Mouse (Mus musculus) duodenum, adult 2 months (tissue): ENCODE measurements around the gene Pitpnm1. TPM values are rescaled to one million over a fixed set of nuclear protein-coding genes. Genes with fewer than 3 reads are reported as not detected.

Source experiments
- polyA plus RNA-seq: library from polyadenylated mRNA; depleted of rRNA; stranded (reverse); fragments of >200 nt; gene quantifications from 2 replicates; pipeline ENCODE4 v1.2.3, GENCODE M21; 2012; ENCODE audit warnings: low replicate concordance; rRNA removed

Pitpnm1 gene
- 152 and 179 TPM in 2 replicates for polyA plus RNA-seq

DNA sequence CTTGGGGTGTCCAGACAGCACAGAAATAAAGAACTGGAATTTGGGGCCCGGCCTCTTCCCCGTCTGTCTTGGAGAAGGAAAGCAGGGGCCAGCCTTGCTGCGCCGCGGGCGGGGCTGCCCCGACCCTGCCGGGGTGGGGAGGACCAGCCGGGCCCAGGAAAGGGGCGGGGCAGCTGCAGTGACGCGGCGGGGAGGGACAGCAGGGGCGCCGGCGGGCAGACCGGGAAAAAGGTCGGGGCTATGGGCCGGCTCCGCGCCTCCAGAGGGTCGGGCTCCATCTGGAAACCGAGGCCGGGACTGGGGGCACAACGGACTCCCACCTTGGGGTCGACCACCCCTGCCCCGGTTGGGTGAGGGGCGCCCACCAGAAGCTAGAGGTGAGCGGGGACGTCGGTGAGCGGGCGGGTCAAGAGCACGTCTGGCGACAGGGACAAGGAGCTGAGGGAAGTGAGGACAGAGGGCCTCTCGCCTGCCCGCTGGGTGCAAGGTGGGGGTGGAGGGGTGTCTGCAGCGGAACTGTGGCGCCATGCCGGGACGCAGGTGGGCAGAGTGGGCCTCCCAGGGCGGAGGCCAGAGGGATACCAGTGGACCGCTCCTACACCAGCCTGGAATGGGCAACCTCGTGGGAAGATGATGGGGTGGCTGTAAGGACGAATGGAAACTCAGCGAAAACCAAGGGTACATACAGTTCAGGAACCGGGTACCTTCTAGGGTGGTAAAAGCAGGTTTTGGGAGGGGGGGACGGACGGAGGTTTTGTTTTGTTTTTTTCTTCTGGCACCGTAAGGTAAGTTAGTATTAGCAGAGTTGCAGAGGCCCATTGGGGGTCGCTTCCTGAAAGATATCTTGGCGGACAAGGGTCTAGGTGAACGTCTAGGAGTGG, at the start of gene Pitpnm1:
Gene Pitpnm1 (plus strand): TSS at position 162 of the 881 bp plus-strand sequence.

DNA sequence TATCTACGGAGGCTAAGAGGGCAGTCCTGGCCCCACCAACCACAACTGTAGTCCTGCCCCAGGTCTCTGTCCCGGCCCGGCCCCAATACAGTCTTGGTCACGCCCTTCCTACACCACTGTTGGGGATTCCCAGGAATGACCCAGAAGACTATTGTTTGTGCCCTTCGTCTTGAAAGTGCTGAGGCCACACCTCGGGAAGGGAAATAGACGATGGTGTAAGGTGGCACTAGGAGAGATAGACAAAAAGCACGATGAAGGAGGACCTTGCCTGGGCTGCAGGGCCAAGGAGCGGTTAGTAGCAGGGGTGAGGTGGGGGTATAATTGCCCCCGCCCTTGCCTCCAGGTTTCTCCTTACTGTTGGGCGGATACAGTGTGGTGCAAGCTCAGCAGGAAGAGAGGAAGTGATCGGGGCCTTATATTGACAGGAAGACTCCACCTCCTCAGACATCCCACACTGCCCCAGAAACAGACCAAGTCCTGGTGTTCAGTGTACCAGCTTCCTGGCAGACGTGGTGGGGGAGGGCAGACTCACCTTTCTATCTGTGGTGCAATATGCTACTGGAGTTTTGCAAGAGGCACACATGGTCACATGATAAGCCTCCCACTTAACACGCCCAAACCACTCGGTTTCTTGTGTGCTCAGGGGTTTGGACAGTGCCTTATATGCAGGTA, 40.6 kb upstream of the Pitpnm1 start, which contains the start of gene Gstp3:
Gene Gstp3 (minus strand): TSS at position 501 of the 672 bp plus-strand sequence.

DNA sequence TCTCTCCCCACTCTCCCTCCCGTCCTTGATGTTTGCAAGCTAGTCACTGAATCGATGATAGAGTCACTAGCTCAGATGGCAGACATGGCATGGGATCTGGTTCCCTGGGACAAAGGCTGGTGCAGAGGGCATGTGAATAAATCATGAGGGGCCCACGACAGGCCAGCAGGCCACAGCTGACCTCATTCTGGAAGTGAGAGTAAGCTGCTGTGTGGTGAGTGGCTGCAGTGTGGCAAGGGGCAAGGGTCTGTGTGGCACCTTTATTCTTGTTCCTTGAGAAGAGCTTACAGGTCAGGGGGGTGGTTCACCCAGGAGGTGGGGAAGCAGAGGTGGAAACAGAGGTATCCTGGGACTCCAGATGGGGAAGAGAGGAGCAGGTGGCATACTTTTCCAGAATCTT, 18.4 kb upstream of the Pitpnm1 start, which contains the start of gene Cabp2:
Gene Cabp2 (plus strand): TSS at position 185 of the 400 bp plus-strand sequence.

DNA sequence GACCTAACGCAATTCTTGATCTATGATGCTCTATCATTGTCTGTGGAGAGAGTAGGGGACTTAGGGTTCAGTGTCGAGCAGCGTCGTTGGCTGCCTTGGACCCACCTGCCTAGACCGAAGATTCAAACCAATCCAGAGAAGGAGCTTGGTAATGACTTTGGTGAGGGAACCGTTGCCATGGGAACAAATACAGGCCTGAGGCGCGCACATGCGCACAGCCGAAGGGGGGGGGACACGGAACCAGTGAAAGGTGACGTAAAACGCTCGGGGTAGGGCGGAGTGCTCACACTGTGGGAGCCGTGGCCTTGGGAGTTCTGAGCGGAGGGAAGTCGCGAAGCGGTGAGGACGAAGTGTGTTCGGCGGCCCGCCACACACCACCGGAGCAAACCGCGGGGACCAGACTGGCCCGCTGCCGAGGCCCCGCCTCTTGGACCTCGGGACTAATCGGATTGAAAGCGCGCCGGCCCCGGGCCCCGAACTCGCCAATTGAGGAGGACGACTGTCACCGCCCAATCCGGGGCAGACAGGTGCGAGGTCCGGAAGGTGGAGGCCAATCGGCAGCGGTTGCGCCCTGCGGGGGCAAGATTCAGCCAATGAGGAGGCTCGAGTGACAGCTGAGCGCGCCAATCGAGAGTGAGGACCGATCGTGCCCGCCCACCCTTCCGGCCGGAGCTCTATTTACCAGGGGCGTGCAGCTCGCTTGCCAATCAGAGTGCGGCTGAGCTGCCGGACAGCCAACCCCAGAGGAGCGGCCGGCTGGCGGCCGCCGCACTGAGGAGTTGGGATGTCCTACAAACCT, 3.0 kb upstream of the Pitpnm1 start, which contains the start of gene Cdk2ap2:
Gene Cdk2ap2 (plus strand): TSS at position 541 of the 799 bp plus-strand sequence.

DNA sequence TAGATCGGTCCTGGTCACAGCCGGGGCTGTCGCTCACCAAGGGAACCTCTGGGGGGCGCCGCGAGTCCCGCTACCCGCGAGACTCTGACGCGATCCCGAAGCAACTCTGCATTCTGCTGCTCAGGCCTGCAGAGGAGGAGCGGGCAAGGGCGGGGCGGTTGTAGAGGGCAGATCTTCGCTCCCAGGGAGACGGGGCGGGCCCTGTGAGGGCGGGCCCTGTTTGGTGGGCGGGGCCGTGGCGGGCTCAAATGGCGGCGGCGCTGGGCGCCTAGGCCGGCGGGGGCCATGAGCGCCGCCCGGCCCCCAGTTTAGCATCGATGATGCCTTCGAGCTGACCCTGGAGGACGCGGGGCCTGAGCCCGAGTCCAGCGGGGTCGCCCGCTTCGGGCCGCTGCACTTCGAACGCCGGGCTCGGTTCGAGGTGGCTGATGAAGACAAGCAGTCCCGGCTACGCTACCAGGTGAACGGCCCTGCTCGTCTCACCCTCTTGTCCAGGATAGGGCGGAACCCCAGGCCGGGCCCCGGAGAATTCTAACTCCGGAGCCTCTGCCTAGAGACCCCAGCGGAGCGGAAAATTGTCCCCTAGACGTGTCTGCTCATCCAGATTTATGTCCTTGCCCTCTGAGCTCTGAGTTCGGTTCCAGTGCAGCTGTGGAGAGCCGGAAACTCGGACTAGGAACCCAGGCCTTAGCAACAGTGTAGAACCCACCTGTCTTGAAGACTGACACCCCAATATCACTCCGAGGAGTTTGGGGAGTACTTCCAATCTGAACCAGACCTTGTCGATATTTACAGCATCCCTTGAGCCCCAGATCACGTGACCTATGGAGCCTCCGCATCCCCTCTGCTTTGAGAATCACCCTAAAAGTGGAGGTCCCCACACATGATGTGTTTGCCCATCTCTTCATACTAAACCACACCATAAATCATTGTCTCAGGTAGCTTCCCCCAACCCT, 26.2 kb downstream of the Pitpnm1 start, which contains the start of gene Aip:
Gene Aip (minus strand): TSS at position 118 of the 956 bp plus-strand sequence.

DNA sequence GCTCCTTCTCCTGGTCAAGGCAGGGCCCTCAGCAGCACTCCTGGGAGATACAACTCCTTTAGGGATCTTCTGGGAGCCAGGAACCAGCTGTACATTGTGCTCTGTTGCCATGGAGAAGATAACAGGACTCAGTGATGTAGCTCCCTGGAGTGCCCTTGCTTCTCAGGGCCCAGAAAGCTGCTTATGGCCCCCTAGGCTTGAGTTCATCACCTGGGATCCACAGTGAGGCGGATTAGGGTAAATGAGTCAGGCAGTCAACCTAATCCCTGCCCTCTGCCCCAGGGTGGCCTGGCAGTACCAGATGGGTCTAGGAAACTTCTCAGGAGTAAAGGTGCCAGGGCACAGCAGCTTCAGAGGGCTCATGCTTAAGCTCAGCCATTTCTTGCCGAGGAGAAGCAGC, 39.6 kb downstream of the Pitpnm1 start, which contains the start of gene Gpr152:
Gene Gpr152 (plus strand): TSS at position 342 of the 400 bp plus-strand sequence.

DNA sequence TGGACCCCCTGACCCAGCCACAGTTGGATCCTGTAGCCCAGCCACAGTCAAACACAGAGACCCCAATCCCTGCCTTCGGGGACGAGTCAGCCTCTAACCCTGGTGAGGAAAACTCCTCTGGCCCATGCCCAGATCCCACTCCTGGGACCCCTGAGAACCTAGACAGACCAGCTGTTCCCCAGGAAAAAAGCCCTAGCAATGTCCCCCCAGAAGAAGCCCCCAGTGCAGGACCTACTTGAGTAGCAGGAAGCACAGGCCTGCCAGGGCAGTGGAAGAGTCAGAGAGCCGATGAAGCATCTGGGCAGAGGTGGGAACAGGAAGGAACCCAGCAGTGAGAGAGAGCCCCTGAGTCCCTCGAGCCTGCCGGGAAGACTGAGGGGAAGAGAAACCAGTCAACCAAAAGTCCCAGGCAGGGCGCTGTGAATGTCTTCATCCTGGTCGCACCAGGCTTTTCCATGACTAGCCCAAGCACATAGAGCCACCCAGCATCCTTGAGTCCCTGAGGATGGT, 44.0 kb downstream of the Pitpnm1 start, which contains the start of gene Cabp4:
Gene Cabp4 (minus strand): TSS at position 275 of the 510 bp plus-strand sequence.

DNA sequence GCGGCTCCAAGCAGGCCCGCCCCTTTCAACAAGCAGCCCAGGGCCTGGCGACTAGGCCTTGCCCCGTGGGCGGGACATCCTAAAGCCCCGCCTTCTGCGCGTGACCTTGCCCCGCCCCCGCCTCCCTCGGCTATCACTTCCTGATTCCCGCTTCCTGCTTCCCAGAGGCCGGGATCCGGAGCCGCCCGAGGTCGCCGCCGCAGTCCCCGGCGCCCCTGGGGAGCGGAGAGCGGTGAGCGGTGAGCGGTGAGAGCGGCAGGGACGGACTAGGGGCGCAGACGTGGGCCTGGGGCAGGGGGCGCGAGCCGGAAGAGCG, 48.7 kb downstream of the Pitpnm1 start, which contains the start of gene Coro1b:
Gene Coro1b (plus strand): TSS at position 129 of the 316 bp plus-strand sequence.

DNA sequence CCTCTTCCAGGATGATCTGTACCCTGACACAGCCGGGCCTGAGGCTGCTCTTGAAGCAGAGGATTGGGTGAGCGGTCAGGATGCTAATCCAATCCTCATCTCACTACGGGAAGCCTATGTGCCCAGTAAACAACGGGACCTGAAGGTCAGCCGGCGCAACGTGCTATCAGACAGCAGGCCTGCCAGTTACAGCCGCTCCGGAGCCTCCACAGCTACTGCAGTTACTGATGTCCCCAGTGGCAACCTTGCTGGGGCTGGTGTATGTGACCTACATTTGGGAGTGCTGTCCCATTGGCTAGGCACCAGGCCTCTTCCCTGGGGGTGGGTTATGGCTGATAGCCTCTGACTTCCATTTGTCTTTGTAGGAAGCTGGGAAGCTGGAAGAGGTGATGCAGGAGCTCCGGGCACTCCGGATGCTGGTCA, 53.4 kb downstream of the Pitpnm1 start, which contains the start of gene Ptprcap:
Gene Ptprcap (plus strand): TSS at position 373 of the 423 bp plus-strand sequence.

DNA sequence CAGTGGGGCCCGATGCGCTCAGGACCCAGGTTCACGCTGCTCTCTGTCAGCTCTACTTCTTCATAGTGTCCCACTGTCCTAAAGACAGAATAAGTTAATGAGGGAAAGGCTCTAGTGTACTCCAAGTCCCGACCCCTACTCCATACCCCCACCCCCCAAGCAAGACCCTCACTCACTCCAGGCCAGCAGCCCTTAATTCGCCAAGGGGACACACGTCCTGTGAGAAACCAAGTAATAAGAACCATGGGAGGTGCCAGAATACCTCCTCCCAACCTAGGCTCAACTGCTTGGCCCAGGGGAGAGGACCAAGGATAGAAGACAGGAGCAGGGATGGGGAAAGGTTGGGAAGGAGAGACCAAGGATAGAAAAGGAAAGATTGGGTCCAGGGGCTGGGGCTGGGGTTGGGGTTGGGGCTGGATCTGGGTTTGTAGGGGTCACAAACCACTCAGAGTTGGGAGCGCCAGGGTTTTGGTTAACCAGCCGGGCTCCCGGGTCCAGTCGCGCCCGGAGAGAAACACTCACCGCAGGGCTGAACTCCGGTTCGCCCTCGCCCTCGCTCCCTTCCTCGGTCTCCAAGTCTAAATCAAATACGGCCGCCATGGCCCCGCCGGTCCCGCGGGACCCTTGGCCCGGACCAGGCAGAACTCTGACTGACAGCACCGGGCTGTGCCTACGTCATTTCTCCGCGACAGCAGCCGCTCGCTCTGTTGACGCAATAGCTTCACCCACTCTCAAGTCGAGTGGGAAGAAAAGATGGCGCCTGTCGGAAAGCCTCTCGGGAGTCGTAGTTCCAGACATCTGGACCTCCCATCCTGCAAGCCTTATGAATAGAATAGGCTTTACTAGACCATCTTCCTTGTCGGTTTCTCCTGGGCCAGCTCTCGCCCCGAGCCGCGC, 63.1 kb downstream of the Pitpnm1 start, which contains the start of gene Rps6kb2:
Gene Rps6kb2 (minus strand): TSS at position 709 of the 897 bp plus-strand sequence.

Other genes starting within 250 kb of the Pitpnm1 start
- 103 and 183 TPM in 2 replicates for gene Chka, start 248.2 kb upstream of the Pitpnm1 start, polyA plus RNA-seq
- 151 and 158 TPM in 2 replicates for gene Tcirg1, start 192.9 kb upstream of the Pitpnm1 start, polyA plus RNA-seq
- 282 and 420 TPM in 2 replicates for gene Ndufs8, start 187.2 kb upstream of the Pitpnm1 start, polyA plus RNA-seq
- 34.0 and 57.2 TPM in 2 replicates for gene Aldh3b1, start 170.2 kb upstream of the Pitpnm1 start, polyA plus RNA-seq
- gene Unc93b1, start 164.8 kb upstream of the Pitpnm1 start, polyA plus RNA-seq = 99.1 and 127 TPM in 2 replicates
- gene Aldh3b3, start 141.4 kb upstream of the Pitpnm1 start, polyA plus RNA-seq = not detected in 2 replicates
- 0.58 and 1.3 TPM in 2 replicates for gene Aldh3b2, start 127.7 kb upstream of the Pitpnm1 start, polyA plus RNA-seq
- 136 and 319 TPM in 2 replicates for gene Acy3, start 113.4 kb upstream of the Pitpnm1 start, polyA plus RNA-seq
- gene Tbx10, start 107.2 kb upstream of the Pitpnm1 start, polyA plus RNA-seq = 0.28 TPM in 1 of 2 replicates, not detected in the other
- gene Nudt8, start 99.4 kb upstream of the Pitpnm1 start, polyA plus RNA-seq = 26.8 and 33.7 TPM in 2 replicates
- gene Gm49405, start 99.4 kb upstream of the Pitpnm1 start, polyA plus RNA-seq = 0.97 and 1.6 TPM in 2 replicates
- 9.0 and 9.5 TPM in 2 replicates for gene Doc2g, start 96.7 kb upstream of the Pitpnm1 start, polyA plus RNA-seq
- gene Ndufv1, start 87.2 kb upstream of the Pitpnm1 start, polyA plus RNA-seq = 160 and 198 TPM in 2 replicates
- 2,340 and 2,743 TPM in 2 replicates for gene Gstp1, start 62.0 kb upstream of the Pitpnm1 start, polyA plus RNA-seq
- 291 and 464 TPM in 2 replicates for gene Gstp2, start 54.0 kb upstream of the Pitpnm1 start, polyA plus RNA-seq
- 13.8 and 20.0 TPM in 2 replicates for gene Gstp3, start 40.4 kb upstream of the Pitpnm1 start, polyA plus RNA-seq
- 9.6 TPM in 1 of 2 replicates, not detected in the other for gene Cabp2, start 18.4 kb upstream of the Pitpnm1 start, polyA plus RNA-seq
- 348 and 507 TPM in 2 replicates for gene Cdk2ap2, start 2.8 kb upstream of the Pitpnm1 start, polyA plus RNA-seq
- gene Aip, start 25.9 kb downstream of the Pitpnm1 start, polyA plus RNA-seq = 38.1 and 59.6 TPM in 2 replicates
- 0.04 TPM in 1 of 2 replicates, not detected in the other for gene Gpr152, start 39.8 kb downstream of the Pitpnm1 start, polyA plus RNA-seq
- 0.22 and 0.57 TPM in 2 replicates for gene Cabp4, start 44.0 kb downstream of the Pitpnm1 start, polyA plus RNA-seq
- gene Coro1b, start 48.6 kb downstream of the Pitpnm1 start, polyA plus RNA-seq = 265 and 317 TPM in 2 replicates
- gene Ptprcap, start 53.6 kb downstream of the Pitpnm1 start, polyA plus RNA-seq = 94.5 and 168 TPM in 2 replicates
- 49.5 and 55.8 TPM in 2 replicates for gene Rps6kb2, start 63.4 kb downstream of the Pitpnm1 start, polyA plus RNA-seq
- gene Carns1, start 75.5 kb downstream of the Pitpnm1 start, polyA plus RNA-seq = 1.9 and 3.4 TPM in 2 replicates
- gene Tbc1d10c, start 91.3 kb downstream of the Pitpnm1 start, polyA plus RNA-seq = 8.6 and 23.0 TPM in 2 replicates
- gene Ppp1ca, start 92.1 kb downstream of the Pitpnm1 start, polyA plus RNA-seq = 237 and 257 TPM in 2 replicates
- gene Rad9a, start 101.7 kb downstream of the Pitpnm1 start, polyA plus RNA-seq = 12.2 and 12.9 TPM in 2 replicates
- gene Clcf1, start 114.2 kb downstream of the Pitpnm1 start, polyA plus RNA-seq = 6.8 and 12.7 TPM in 2 replicates
- gene AC109138.7, start 114.4 kb downstream of the Pitpnm1 start, polyA plus RNA-seq = not detected in 2 replicates
- gene Pold4, start 131.9 kb downstream of the Pitpnm1 start, polyA plus RNA-seq = 67.0 and 146 TPM in 2 replicates
- gene Ssh3, start 169.2 kb downstream of the Pitpnm1 start, polyA plus RNA-seq = 70.2 and 100 TPM in 2 replicates
- gene Ankrd13d, start 183.1 kb downstream of the Pitpnm1 start, polyA plus RNA-seq = 0.83 and 3.0 TPM in 2 replicates
- 75.3 and 106 TPM in 2 replicates for gene Grk2, start 206.2 kb downstream of the Pitpnm1 start, polyA plus RNA-seq